Mouse (Mus musculus) cerebellum, postnatal 14 days (tissue): ENCODE measurements around the gene Metap1.
A peak's percentile ranks its signal among the peaks of the same experiment; 100 is the strongest.
"Not testable (repeated sequence)": the region's sequence is repeated elsewhere in the genome, so short reads cannot be mapped to it uniquely, and the experiment has no call there.

Source experiments
- DNase-seq, 2 experiments: peaks; one replicate each; pipeline ENCODE4 v3.0.0; 2021; ENCODE audit warnings: mixed read lengths in 2 of 2

Metap1 gene

DNA sequence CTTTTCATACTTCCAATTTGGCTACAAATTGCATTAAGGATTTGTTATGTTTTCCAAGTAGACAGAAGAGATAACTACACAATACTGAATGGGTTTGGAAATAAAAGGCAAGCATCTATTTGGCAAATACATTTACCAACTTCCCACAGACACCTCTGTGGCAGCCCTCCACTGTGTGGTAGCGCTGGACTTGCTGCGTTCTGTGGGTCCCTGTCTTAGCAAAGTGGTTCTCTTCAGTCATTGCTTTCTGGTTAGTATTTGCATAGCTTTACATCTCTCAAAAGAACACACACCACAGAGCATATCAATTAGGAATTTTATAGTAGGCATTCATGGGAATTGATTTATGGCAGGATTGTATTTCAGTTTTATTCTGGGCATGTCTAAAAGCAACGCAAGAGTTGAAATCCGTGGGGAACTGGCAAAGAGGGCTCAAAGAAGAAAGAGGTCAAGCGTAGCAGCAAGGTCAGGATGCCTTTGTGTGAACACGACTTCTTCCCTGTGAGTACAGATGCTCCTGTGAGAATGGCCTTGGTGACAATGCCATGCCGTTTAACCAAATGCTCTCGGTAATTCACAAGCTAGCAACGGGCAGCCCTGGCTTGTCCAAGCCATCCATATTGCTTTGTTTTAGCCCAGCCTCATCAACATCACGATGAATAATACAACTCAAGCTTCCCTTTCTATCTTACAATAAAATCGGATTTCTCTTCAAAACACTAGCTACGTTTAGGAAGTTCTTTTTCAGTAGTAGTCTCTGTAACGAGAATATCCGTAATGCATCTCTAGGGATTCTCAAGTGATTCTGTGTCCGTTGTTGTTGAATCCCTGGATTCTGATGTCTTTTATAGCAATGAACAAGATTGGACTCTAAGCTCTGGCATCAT is 10.8 kb upstream of the Metap1 start:
- DNase-seq = no peak

DNA sequence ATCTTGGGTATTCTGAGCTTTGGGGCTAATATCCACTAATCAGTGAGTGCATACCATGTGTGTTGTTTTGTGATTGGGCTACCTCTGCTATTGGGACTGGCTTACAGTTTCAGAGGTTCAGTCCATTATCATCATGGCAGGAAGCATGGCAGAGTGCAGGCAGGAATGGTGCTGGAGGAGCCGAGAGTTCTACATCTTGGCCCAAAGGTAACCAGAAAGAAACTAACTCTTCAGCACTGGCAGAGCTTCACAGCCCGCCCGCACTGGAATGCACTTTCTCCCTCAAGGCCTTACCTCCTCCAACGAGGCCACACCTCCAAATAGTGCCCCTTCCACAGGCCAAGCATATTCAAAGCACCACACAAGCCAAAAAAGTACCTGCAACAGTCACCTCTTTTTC is 9.4 kb upstream of the Metap1 start:
- DNase-seq = no peak

DNA sequence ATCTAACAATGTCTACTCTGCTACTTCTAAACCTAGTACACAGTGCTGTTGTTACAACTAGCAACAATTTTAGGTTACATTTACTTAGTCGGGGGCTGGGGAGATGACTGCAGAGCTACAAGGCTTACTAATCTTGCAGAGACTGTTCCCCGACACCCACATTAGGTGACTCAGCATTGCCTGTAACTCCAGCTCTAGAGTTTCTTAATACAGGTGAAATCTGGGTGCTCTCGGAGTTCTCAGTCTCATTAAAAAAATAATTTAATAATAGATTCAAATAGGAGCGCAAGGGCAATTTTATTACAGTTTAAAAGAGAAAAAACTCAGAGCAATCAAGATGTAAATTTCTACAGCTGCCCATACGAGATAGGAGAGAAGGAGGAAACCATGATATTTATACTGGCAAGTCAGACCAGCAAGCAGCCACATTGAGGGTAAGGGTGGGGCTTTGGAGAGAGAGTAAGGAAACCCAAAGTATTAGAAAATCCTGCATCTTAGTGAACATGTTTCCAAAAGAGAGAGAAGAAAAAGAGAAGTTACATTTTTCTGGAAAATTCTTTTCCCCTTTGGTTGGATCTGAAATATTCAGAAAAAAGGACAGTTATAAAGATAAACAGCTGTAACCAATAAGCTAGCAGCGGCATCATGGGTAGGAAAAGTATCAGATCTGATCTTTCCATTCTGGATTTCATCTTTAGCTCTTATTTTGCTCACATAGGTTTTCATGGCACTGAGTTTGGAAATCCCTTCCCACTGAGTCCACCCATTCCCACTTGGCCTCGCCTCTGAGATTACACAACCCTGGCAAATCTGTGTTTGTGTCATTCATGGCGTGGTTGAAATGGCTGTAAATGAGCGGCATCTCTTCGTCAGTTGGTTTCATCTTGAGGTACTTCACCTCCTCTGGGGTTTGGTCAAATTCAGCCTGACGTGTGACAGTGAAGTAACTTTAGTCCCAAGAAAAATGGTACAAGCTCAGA is 6.1 kb upstream of the Metap1 start:
- no peak for DNase-seq

DNA sequence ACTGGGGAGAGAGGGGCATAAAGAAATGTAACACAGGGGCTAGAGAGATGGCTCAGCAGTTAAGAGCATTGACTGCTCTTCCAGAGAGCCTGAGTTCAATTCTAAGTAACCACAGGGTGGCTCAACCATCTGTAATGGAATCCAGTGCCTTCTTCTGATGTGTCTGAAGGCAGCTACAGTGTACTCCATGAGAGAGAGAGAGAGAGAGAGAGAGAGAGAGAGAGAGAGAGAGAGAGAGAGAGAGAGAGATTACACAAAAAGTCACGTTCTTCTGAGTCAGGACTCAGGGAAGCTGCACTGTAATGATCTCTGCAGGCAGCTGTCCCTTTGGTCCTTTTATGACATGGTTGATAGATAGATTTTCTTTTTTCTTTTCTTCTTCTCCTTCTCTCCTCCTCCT is 5.2 kb upstream of the Metap1 start:
- DNase-seq = no peak

DNA sequence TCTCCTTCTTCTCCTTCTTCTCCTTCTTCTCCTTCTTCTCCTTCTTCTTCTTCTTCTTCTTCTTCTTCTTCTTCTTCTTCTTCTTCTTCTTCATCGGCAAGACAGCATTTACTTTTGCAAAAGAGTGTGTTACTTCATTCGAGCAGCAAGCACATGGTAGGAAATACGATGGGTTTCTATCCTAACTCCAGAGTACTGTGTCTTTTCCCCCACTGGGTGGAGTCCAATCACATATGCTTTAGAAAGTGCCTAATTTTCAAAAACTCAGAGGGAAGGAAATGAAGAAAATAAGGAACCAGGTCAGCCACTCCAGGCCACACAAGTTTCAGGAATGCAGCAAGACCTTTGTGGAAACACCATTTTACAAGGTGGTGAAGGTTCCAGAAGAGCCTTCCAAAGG is 4.4 kb upstream of the Metap1 start:
- DNase-seq = no peak

DNA sequence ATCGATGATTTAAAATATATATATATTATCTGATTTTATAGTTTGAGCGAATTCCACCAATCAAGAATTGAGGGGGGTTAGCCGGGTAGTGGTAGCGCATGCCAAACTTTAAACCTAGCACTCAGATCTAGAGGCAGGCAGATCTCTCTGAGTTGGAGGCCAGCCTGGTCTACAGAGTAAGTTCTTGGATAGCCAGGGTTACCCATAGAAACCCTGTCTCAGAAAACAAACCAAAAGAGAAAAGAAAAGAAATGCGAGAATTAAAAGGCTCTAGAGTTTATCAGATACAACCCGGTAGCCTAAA is 671 bp upstream of the Metap1 start:
- peak; percentile 13 to 24 for DNase-seq

DNA sequence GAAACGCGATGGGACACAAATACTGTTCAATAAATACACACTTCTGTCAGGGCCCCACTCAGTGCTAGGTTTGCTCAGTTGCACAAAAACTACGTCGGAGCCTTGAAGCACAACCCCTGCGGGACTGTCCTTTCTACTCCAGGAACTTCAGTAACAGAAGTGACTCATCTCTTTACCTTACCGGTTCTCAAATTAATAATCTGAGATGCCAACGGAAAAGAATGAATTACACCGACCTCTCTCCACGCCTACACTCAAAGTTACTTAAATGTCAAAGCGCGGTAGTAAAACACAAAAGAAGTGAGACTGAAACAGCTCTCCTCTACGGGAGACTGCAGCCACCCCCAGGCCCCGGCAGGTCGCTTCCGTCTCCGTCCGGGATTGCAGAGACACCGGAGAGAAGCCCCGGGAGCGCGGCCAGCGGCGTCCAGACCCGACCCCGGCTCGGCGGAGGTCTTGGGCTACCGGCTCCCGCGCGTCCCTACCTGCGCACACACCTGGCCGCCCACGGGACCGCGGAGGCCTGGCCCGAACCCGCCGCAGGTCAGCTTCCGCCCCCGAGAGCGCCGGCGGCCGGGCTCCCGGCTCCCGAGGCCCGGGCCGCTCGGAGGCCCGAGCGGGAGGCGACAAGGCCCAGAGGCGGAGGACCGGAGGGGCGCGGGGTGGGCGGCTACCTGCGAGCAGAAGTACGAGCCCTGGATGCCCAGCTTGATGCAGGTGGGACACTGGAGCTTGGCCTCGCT is 560 bp downstream of the Metap1 start:
- DNase-seq = no peak

DNA sequence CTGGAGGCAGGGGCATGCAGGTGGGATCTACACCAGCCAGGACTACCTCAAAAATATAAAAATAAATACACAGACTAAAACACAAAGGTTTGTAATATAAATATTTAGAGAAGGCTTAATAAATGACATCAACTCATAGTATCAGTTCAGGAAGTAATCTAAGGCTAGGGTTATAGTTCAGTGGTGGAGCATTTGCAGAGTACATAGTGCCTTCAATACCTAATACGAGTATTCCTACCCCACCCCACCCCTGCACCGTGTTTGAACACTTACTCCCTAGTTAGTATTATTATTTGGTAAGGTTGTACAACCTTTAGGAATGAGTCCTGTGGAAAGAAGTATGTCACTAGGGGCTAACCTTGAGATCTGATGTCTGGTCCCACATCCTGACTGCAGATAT is 6.1 kb downstream of the Metap1 start:
- no peak for DNase-seq

DNA sequence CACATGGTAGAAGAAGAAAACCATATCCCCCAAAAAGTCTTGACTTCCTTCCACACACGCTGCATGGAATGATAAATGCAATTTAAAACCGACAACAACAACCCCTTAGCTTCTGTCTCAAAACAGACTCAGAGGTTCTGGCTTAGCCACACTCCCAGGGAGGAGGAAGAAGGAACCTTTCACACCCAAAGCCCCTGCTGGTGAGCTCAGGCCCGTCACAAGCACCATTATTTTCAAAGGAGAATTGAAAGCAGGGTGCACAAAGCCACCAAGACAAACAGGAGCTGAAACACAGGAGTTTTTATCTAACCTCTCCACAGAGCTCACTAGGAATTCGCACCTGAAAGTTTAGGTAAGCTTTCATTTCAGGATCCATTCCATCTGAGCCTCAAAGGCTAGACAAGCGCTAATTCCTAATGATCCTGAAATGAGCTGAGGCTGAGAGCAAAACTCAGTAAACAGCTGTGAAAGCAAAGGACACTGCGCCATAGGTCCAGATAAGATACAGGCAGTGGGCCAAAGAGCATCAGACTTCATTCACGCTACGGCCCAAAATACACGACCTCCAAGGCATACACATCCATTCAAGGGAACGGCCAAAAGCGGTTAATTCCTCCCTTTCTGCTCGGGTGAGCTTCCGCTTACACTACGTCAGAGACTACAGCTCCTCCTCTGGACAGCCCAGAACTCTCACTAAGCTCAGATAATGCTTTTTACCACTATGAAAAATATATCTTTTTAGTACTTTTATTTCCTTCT is 7.6 kb downstream of the Metap1 start:
- no peak for DNase-seq

DNA sequence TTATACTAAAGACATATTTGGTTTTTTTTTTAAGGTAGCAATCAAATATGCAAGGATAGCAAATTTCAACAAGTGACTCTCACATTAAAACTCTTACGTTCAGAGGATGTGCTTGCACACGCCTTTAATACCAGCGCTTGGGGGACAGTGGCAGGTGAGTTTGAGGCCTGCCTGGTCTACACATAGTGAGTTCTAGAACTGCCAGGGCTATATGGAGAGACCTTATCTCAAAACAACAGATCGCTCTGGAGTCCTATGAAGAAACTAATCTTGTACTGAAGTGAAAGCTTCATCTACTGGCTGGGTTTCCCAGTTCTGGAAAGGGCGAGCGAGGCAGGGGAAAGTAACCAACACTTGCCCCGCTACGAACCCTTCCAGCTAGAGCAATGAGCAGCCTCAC is 9.8 kb downstream of the Metap1 start:
- no peak for DNase-seq

DNA sequence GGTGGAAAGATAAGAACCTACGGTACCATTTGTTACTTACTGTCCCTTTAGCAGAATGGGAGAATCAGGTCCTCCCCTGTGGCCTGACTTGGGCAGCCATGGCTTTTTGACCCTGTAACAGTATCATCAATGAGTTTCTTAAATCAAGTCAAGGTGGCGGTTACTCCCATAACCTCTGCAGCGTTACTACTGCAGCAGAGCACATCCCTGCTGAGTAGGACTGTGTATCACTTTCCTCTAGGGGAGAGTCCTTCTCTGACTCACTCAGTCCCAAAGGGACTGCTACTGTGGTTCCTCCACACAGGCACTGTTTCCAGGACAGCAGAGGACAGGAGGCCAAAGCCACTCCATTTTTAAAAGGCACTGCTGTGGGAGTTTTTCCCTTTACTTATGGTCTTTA is 18.2 kb downstream of the Metap1 start:
- DNase-seq = no peak

DNA sequence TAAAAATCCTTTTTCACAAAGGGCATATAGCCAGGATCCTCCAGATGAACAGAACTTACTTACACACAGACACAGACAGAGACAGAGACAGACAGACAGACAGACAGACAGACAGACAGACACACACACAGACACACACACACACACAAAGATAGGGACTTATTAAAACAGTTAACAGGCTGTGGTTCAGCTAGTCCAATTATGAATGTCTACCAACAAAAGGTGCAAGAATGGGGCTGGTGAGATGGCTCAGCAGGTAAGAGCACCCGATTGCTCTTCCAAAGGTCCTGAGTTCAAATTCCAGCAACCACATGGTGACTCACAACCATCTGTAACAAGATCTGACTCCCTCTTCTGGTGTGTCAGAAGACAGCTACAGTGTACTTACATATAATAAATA is 22.7 kb downstream of the Metap1 start:
- not testable (repeated sequence) for DNase-seq

DNA sequence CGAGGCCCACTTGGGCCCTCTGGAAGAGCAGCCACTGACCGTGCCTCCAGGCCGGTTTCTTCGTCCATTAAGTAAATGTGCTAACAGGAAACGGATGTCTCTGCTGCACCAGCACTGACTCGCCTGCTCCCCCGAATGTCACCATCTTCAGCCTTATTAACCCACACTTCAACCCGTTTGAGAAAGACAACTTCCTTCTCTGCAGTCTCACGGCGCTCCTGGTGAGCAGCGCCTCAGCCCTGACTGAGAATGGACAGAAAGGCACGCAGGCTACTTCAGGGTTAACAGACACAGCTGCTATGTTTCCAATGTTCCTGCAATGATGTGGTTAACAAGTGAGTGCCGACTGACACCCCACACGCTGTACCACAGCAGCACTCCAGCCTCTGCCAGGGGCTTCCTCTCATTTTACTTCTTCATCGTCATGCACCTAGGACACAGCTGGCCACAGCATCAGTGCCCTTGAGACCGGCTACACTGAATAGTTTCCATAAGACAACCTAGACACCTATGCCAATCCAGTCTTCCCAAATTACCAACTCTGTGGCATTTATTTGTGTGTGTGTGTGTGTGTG is 24.7 kb downstream of the Metap1 start:
- DNase-seq = no peak

DNA sequence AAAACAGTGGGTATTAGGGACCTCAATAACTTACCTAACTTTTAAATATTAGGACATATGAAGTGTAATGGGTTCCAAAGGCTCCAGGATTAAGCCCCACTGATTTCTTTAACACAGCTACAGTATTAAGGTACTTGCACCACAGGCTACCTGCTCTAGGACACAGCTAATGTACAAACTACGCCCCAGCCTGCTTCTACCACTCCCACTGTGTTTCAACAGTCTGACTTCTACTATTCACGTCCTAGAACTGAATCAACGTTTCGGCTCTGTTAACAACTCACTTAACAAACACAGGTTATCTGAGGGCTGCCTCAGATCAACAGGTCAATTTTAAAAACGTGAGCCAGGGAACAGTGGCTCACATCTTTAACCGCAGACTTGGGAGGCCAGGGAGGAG is 25.5 kb downstream of the Metap1 start:
- no peak for DNase-seq

DNA sequence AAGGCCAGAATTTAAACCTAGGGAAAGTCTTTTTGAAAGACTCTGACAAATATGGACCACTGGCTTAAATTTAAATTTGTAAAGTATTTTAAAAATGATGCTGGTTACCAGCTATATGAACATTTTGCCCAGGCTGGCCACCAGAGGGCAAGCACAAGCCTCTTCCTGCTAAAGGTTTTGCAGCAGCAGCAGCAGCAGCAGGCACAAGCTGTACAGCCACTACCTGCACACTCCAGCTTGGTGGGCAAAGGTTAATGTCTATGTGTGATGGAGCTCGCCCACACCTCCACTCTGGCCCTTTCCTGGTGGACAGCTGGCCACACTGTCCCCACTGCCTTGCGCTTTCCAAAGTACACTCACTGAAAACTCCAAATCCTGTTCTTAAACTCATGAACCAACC is 26.2 kb downstream of the Metap1 start:
- DNase-seq = peak; percentile 27 to 49

DNA sequence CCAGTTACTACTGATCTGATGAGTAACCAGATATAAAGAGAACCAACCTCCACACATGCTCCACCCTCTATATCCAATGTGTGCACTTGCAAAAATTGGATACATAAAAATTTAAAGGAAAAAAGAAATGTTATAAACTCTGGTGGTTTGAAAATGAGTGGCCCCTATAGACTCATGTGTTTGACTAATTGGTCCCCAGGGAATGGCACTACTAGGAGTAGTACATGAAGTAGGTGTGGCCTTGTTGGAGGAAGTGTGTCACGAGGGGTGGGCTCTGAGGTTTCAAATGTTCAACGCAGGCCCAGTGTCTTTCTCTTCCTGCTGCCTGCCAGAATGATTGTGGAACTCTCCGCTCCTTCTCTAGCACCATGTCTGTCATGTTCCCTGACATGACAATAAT is 27.5 kb downstream of the Metap1 start:
- DNase-seq = no peak

DNA sequence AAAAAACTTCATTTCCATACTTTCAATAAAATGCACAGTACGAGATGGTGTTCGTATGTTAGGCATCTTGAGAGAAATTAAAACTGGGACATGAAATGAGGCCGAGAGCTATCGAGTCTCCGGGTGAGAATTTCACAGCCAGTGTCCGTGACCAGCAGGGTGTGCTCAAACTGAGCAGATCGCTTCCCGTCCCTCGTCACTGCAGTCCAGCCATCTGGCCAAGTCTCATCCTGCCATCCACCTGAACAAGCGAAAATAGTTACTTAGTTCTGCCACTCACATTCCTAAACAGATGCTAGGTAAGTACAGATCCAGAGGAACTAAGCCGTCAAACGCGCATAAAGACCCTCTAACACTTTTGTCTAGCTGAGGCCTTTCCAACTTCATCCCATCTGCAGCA is 29.1 kb downstream of the Metap1 start:
- DNase-seq = peak; percentile 68 to 76

DNA sequence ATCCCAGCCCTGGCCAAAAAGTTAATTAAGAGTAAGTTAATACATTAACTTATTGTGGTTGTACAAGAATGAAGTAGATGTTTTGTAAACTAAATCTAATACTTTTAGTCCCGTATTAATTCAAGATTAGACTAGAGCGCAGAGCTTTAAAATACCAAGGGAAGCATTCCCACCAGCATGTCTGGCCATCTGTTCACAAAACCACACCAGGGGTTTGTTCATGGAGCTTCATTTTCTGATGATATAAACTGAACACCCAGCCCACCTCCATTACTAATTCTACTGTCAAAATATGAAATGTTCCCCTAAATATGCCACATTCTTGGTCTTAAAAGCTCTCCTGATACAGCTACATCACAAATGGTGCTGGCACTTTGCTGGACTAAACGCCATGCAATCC is 30.9 kb downstream of the Metap1 start:
- no peak for DNase-seq

DNA sequence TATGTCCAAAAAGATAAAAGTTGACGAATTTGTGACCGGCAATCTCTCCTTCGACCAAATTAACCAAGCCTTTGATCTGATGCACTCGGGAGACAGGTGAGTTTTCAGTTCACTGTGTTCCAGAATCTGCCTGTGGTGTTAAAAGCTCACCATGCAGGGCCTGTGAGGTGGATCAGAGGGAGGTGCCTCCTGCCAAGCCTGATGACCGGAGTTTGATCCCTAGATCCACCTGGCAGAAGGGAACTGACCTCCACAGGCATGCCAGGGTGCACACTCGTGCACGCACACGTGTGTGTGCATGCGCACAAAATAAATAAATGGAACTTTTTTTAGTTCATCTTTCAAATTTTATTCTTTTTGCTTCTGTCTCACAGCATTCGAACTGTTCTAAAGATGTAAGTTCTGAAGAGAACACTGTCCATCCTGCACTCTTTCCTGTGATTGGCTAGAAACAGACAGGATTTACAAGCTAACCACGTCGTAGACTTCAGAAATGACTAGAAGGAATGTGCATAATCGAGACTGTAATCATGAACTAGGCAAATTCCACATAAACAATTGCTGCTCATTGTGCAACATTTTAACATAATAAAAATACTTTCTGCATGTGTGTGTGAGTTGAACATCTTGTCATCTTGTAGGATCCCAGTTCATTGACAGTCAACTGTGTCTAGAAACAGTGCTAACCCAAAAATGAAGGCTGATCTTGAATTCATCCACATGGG is 34.4 kb downstream of the Metap1 start:
- DNase-seq = no peak

DNA sequence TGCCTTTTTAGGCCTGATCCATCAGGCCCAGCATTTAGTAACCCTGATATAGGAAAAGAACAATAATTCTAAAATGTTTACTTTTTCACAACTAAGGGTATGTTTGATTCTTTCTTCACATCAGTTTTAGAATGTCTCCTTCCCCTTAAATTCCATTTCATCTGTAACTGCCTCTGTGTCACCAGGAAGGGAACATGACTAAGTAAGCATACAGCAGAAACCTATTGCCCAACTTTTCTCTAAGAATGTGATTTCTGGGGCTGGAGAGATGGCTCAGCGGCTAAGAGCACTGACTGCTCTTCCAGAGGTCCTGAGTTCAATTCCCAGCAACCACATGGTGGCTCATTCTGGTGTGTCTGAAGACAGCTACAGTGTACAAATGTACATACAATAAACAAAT is 35.1 kb downstream of the Metap1 start:
- no peak for DNase-seq

DNA sequence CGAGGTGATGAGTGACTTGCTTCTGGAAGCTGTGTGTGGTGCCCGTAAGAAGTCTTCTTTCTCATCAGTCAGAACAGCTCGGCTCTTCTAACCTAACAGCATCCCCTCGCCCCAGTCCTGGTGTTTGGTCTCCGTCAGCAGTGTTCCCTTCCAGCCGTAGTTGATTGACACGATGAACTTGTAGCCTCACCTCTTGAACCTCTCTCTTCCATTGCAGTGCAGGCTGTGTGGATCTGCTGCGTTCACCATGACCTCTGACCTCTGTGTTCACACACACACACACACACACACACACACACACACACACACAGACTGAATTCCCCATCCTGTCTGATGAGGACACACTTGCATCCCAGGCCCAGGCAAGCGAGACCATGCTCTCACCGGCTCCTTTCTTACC is 37.1 kb downstream of the Metap1 start:
- DNase-seq = no peak
